ENCODE assay signal across 16 mouse cellular contexts in genomic region chr3:69690939-69691338, GRCm38 (mm10).
"Had no signal": no experiment of that assay in that cellular context is flagged by ENCODE, and none has a peak within 500 bp of the region (broad histone marks: within the 10 kb centered on the region; RNA-seq: fewer than 3 reads in every experiment).

No protein-coding gene starts in this region.

- DNase-seq: liver; liver, embryonic 13.5 days; liver, postnatal 0 days; lung, adult 18-20 months; lung, adult 2 months; lung, embryonic 14.5 days; lung, postnatal 10 days; lung, postnatal 14 days; lung, postnatal 36 days; lung, postnatal 4 days; midbrain, embryonic 14.5 days had no signal

- ATAC-seq: liver, embryonic 12.5 days; liver, postnatal 0 days; lung, postnatal 0 days; midbrain, embryonic 13.5 days; midbrain, embryonic 15.5 days; midbrain, embryonic 16.5 days had no signal
